Mouse (Mus musculus) lung, postnatal 0 days (tissue): ENCODE measurements around the gene Enah. TPM values are rescaled to one million over a fixed set of nuclear protein-coding genes. Genes with fewer than 3 reads are reported as not detected.
A peak's percentile ranks its signal among the peaks of the same experiment; 100 is the strongest.

Source experiments
- ATAC-seq: fragments of 200-750 bp; cut with Nextera tagmentation; 2 replicates; pipeline ENCODE4 v1.8.0; 2017; ENCODE audit warnings: moderate library complexity
- DNase-seq: peaks from one replicate; pipeline ENCODE4 v3.0.0-alpha.2; 2016; ENCODE audit warnings: low spot score
- H3K27ac ChIP-seq: fragments of 300-500 bp; sonication (generic); 2 replicates; pipeline ENCODE4 v1.5.1; 2014; ENCODE audit warnings: antibody characterized with exemption, mild to moderate bottlenecking, low read length, mixed read lengths
- H3K27me3 ChIP-seq: fragments of 300-500 bp; sonication (generic); replicated peaks from 2 replicates; pipeline ENCODE4 v1.6.1; 2014; ENCODE audit warnings: low read length, mixed read lengths; ENCODE audit not compliant: insufficient read depth
- H3K36me3 ChIP-seq: fragments of 300-500 bp; sonication (generic); 2 replicates; pipeline ENCODE4 v1.6.1; 2014; ENCODE audit warnings: low read length, mixed read lengths; ENCODE audit not compliant: insufficient read depth
- H3K4me1 ChIP-seq: fragments of 300-500 bp; sonication (generic); 2 replicates; pipeline ENCODE4 v1.6.1; 2014; ENCODE audit warnings: antibody characterized with exemption, low read depth, low read length, mixed read lengths; ENCODE audit not compliant: insufficient read depth
- H3K4me2 ChIP-seq: fragments of 300-500 bp; sonication (generic); replicated peaks from 2 replicates; pipeline ENCODE4 v1.6.1; 2014; ENCODE audit warnings: low read depth, mild to moderate bottlenecking, low read length, moderate library complexity, mixed read lengths
- H3K4me3 ChIP-seq: fragments of 300-500 bp; sonication (generic); 2 replicates; pipeline ENCODE4 v1.5.1; 2014; ENCODE audit warnings: low read depth, low read length
- H3K9ac ChIP-seq: fragments of 300-500 bp; sonication (generic); replicated peaks from 2 replicates; pipeline ENCODE4 v1.6.1; 2014; ENCODE audit warnings: low read depth, mild to moderate bottlenecking
- H3K9me3 ChIP-seq: fragments of 300-500 bp; sonication (generic); 2 replicates; pipeline ENCODE4 v1.6.1; 2016; ENCODE audit warnings: low read length, mixed read lengths
- CTCF ChIP-seq: IDR thresholded peaks from 2 replicates; pipeline ENCODE4 v1.5.1; 2016; ENCODE audit warnings: antibody characterized with exemption, mild to moderate bottlenecking
- EP300 ChIP-seq: IDR thresholded peaks from 2 replicates; pipeline ENCODE4 v1.6.1; 2016; ENCODE audit warnings: antibody characterized with exemption, mild to moderate bottlenecking, control low read depth
- WGBS: fragments of 180-500 bp; shearing (Covaris S2); extraction: QIAGEN DNeasy Blood & Tissue Kit; methylation state at CpG from one replicate; pipeline ENCODE4 v1.1.7; 2014; 5-methylcytosine and 5-hydroxymethylcytosine counted together
- polyA plus RNA-seq: library from polyadenylated mRNA; unstranded; fragments of >200 nt; fragmentation: Nextera tagmentation; extraction: Ambion mirVana; gene quantifications from 2 replicates; pipeline ENCODE4 v1.2.1, GENCODE M21; 2015

Enah gene
- polyA plus RNA-seq, 1 experiment from 2014 or later = 8.9 TPM

- no peak for ATAC-seq
- TF ChIP-seq EP300 = no peak
- TF ChIP-seq CTCF = no peak
Measured at GRCm38 (mm10) chr1:181953547-181953946, 66.2 kb downstream of the Enah start.

DNA sequence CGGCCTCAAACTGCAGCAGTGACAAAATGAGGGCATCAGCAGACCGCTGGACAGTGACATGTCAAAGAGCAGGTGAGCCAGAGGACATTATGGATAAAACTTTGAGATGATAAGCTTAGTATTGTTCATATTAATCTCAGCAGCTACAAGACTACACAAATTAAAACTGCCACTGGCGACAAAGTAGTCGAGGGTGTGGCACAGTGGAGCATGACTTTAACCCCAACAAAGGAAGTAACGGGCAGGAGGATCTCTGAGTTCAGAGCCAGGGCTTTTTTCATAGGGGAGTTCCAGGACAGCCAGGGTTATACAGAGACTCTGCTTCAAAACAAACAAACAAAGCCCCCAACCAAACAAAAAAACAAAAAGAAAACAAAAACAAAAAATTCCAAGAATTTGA lies 68.5 kb downstream of the Enah start:
- H3K4me1 ChIP-seq = no peaks in the 10 kb centered on the region
- no peaks in the 10 kb centered on the region for H3K36me3 ChIP-seq
- ATAC-seq (no peak), DNase-seq (no peak)
- no peaks in the 10 kb centered on the region for H3K27me3 ChIP-seq
- no peaks in the 10 kb centered on the region for H3K9me3 ChIP-seq
- WGBS = 63% methylated on average over 5 of the region's 5 CpGs
- no peak overlapping the region for H3K9ac ChIP-seq
- TF ChIP-seq EP300 = no peak
- TF ChIP-seq CTCF = no peak
- H3K4me2 ChIP-seq = no peak overlapping the region
- H3K4me3 ChIP-seq = no peak overlapping the region
- no peak overlapping the region for H3K27ac ChIP-seq

More at GRCm38 (mm10) chr1:181953547-181953946, 66.2 kb downstream of the Enah start:
- no peaks in the 10 kb centered on the region for H3K27me3 ChIP-seq
- H3K4me3 ChIP-seq = no peak overlapping the region
- no peaks in the 10 kb centered on the region for H3K36me3 ChIP-seq
- H3K9ac ChIP-seq = no peak overlapping the region
- H3K27ac ChIP-seq = no peak overlapping the region
- no peak for DNase-seq
- no peaks in the 10 kb centered on the region for H3K9me3 ChIP-seq
- no peaks in the 10 kb centered on the region for H3K4me1 ChIP-seq
- H3K4me2 ChIP-seq = no peak overlapping the region

DNA sequence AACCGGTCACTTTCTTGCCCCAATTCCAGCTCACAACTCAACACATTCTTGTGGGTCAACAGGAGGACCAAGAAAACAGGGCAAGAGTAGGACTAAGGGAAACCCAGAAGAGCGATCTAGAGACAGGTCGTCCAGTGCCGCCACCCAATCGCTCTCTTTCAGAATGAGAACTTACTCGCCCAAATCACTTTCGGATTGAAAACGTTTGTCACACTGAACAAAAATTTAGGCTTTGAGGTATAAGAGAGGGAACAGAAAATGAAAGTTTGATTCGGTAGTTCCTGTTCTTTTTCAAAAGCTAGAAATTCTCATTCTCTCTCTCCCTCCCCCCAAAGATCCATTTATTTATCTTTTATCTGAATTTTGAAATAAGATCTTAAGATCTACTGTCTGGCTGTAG lies 69.1 kb downstream of the Enah start:
- Histone ChIP-seq H3K36me3 (no peaks in the 10 kb centered on the region), H3K27me3 (no peaks in the 10 kb centered on the region), H3K9ac (no peak overlapping the region), H3K9me3 (no peaks in the 10 kb centered on the region), H3K4me2 (no peak overlapping the region), H3K27ac (no peak overlapping the region), H3K4me1 (no peaks in the 10 kb centered on the region), H3K4me3 (no peak overlapping the region)
- TF ChIP-seq CTCF (no peak), EP300 (no peak)
- ATAC-seq (no peak), DNase-seq (no peak)
- 97% methylated on average over 9 of the region's 9 CpGs for WGBS

GRCm38 (mm10) chr1:181948191-181948590 lies 71.6 kb downstream of the Enah start:
- ATAC-seq (no peak), DNase-seq (no peak)
- no peak overlapping the region for H3K9ac ChIP-seq
- H3K4me1 ChIP-seq = no peaks in the 10 kb centered on the region
- no peak overlapping the region for H3K4me2 ChIP-seq
- H3K27ac ChIP-seq = no peak overlapping the region
- H3K27me3 ChIP-seq = no peaks in the 10 kb centered on the region
- TF ChIP-seq CTCF (no peak), EP300 (no peak)
- 97% methylated on average over 3 of the region's 3 CpGs for WGBS
- no peaks in the 10 kb centered on the region for H3K36me3 ChIP-seq
- H3K4me3 ChIP-seq = no peak overlapping the region
- no peaks in the 10 kb centered on the region for H3K9me3 ChIP-seq

DNA sequence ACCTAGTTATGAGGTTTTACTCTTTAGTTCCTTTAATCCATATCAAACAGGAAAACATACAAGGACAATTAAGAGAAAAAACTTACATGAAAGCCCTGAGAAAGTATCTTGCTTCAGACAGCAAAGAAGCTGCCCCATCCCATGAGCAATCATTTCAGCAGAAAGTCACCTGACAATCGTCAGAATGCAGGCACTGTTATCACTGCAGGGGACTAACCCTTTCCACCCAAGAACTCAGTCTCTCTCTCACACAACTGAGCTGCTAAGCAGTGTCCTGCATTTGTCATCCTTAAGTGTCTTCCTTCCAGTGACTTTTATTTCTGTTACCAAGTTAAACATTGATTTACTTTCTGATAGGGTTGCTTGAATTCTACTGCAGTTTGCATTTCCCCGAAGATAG lies 82.7 kb downstream of the Enah start:
- Histone ChIP-seq H3K4me3 (no peak overlapping the region), H3K36me3 (no peaks in the 10 kb centered on the region), H3K9me3 (no peaks in the 10 kb centered on the region), H3K4me2 (no peak overlapping the region), H3K9ac (no peak overlapping the region), H3K4me1 (no peaks in the 10 kb centered on the region), H3K27ac (no peak overlapping the region), H3K27me3 (no peaks in the 10 kb centered on the region)
- 36% methylated on average over 2 of the region's 2 CpGs for WGBS
- DNase-seq (no peak), ATAC-seq (no peak)
- TF ChIP-seq CTCF = no peak
- no peak for TF ChIP-seq EP300

DNA sequence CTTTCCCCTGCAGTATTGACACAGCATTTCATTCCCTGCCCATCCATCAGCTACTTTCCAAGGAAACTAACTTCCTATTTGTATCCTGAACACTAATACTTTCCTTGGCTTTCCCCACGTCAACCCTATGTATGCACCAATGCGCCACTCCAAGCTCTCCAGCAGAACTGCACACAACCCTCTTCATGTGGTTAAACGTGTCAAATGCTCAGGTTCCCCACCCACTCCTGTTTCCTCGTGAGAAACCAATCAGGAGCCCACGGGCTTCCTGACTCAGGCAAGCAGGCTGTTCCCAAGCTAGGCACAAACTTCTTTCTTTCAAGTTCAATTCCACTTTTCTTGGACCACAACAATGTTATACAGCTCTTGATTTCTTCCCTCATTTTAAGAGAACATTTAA lies 91.4 kb downstream of the Enah start:
- Histone ChIP-seq H3K27ac (no peak overlapping the region), H3K27me3 (no peaks in the 10 kb centered on the region), H3K4me3 (no peak overlapping the region), H3K4me2 (no peak overlapping the region), H3K36me3 (no peaks in the 10 kb centered on the region), H3K4me1 (no peaks in the 10 kb centered on the region), H3K9me3 (no peaks in the 10 kb centered on the region), H3K9ac (no peak overlapping the region)
- 41% methylated on average over 5 of the region's 5 CpGs for WGBS
- no peak for TF ChIP-seq CTCF
- TF ChIP-seq EP300 = no peak
- ATAC-seq (no peak), DNase-seq (peak; percentile 15)

DNA sequence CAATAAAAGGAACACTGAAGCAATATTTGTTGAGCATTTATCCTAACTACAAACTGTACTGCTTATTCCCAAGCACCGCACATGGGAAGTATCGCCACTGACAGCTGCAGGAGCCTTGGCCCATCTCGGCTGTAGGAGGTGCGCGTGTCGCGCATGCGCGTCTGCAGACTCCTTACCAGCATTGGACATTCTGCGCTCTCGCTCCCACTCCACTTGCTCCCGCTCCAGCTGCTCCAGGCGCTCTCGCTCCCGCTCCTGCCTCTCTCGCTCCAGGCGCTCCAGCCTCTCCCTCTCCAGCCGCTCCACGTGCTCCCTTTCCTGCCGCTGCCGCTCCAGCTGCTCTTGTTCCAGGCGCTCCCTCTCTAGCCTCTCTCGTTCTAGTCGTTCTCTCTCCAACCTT lies 96.4 kb downstream of the Enah start:
- peak; percentile 49 for DNase-seq
- Histone ChIP-seq H3K9me3 (no peaks in the 10 kb centered on the region), H3K9ac (no peak overlapping the region), H3K27ac (no peak overlapping the region), H3K4me2 (no peak overlapping the region), H3K27me3 (no peaks in the 10 kb centered on the region), H3K4me3 (no peak overlapping the region), H3K36me3 (no peaks in the 10 kb centered on the region), H3K4me1 (no peaks in the 10 kb centered on the region)
- 79% methylated on average over 24 of the region's 24 CpGs for WGBS
- no peak for ATAC-seq
- TF ChIP-seq EP300 (no peak), CTCF (no peak)
